Mouse (Mus musculus): ENCODE results near the gene Olfr693. TPM values are rescaled to one million over a fixed set of nuclear protein-coding genes. Genes with fewer than 3 reads are reported as not detected.
"Not testable (repeated sequence)": the region's sequence is repeated elsewhere in the genome, so short reads cannot be mapped to it uniquely, and the experiment has no call there.

The Olfr693 gene
- not detected in 2 replicates for polyA plus RNA-seq (2014; fragmentation: Nextera tagmentation; extraction: Ambion mirVana)

DNA sequence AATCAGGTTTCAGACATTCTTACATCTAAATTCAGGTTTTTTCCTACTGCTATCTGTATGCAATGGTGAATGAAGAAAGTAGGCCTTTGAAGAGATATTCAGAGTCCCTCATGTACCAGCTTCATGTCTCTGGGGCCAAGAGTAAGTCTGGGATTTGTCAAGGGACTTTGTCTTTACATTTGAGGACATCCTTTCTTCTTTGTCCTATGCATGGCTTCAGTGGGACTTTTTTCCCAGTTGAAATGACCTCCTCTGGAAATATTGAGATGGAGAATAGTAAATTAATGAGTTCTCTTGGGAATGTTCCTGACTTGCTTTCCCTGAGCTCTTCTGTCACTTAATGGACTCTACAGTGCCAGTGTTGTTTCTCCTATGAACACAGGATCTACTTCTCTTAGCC, at the start of gene Olfr693:
TSS of gene Olfr693 (minus strand) at position 101 of the 400 bp plus-strand sequence.
- no peaks in the 10 kb centered on the region for H3K4me1 ChIP-seq (ENCODE audit: control insufficient read depth, insufficient read depth, low read length)
- no peak within 1 kb of the TSS for H3K27ac ChIP-seq (ENCODE audit: low read length)
- no peaks in the 10 kb centered on the region for H3K27me3 ChIP-seq (ENCODE audit: control insufficient read depth, insufficient read depth, low read length)
- no peak within 1 kb of the TSS for H3K4me3 ChIP-seq (ENCODE audit: low read depth, low read length)
- ATAC-seq (ENCODE audit: insufficient number of reproducible peaks, insufficient read depth, low FRiP score, low read depth): no peak
- H3K9me3 ChIP-seq (ENCODE audit: control insufficient read depth, low read depth, low read length): no peaks in the 10 kb centered on the region
- no peak within 1 kb of the TSS for H3K9ac ChIP-seq (replicated peaks; ENCODE audit: low read depth, low read length)
- no peaks in the 10 kb centered on the region for H3K36me3 ChIP-seq (ENCODE audit: control insufficient read depth, insufficient read depth, low read length)
- no peak within 1 kb of the TSS for H3K4me2 ChIP-seq (replicated peaks; ENCODE audit: low read depth, low read length)

- not testable (repeated sequence) for ATAC-seq (ENCODE audit: insufficient number of reproducible peaks, insufficient read depth, low FRiP score, low read depth); H3K27ac ChIP-seq (ENCODE audit: low read length); H3K27me3 ChIP-seq (ENCODE audit: control insufficient read depth, insufficient read depth, low read length); H3K4me3 ChIP-seq (ENCODE audit: low read depth, low read length); H3K9ac ChIP-seq (replicated peaks; ENCODE audit: low read depth, low read length); H3K36me3 ChIP-seq (ENCODE audit: control insufficient read depth, insufficient read depth, low read length); H3K4me2 ChIP-seq (replicated peaks; ENCODE audit: low read depth, low read length); H3K4me1 ChIP-seq (ENCODE audit: control insufficient read depth, insufficient read depth, low read length); H3K9me3 ChIP-seq (ENCODE audit: control insufficient read depth, low read depth, low read length)
- 85% methylated on average over 2 of the region's 2 CpGs for WGBS
Observed at GRCm38 (mm10) chr7:106725654-106726053, 45.3 kb upstream of the Olfr693 start.

DNA sequence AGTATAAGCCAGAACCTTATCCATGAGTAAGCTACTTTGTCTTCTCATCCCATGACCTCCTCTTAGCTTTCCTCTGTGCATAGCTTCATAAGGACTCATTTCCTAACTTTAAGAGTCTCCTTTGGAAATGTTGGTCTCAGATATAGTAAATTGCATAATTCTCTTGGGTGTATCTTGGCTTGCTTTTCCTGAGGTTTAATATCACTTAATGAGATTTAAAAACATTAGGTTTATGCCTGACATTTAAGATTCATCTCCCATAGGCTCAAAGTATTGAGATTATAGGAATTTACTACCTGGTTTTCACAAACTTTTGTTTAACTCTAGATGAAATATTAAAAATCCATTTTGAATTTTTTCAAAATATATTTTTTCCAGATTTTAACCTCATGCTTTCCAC, 35.9 kb upstream of the Olfr693 start, which contains the start of gene Olfr695:
TSS of gene Olfr695 (minus strand) at position 101 of the 400 bp plus-strand sequence.
- ATAC-seq (ENCODE audit: insufficient number of reproducible peaks, insufficient read depth, low FRiP score, low read depth): no peak
- H3K36me3 ChIP-seq (ENCODE audit: control insufficient read depth, insufficient read depth, low read length): no peaks in the 10 kb centered on the region
- no peak within 1 kb of the TSS for H3K9ac ChIP-seq (replicated peaks; ENCODE audit: low read depth, low read length)
- no peaks in the 10 kb centered on the region for H3K4me1 ChIP-seq (ENCODE audit: control insufficient read depth, insufficient read depth, low read length)
- H3K4me3 ChIP-seq (ENCODE audit: low read depth, low read length): no peak within 1 kb of the TSS
- no peak within 1 kb of the TSS for H3K4me2 ChIP-seq (replicated peaks; ENCODE audit: low read depth, low read length)
- H3K27me3 ChIP-seq (ENCODE audit: control insufficient read depth, insufficient read depth, low read length): no peaks in the 10 kb centered on the region
- H3K27ac ChIP-seq (ENCODE audit: low read length): no peak within 1 kb of the TSS
- H3K9me3 ChIP-seq (ENCODE audit: control insufficient read depth, low read depth, low read length): no peaks in the 10 kb centered on the region

DNA sequence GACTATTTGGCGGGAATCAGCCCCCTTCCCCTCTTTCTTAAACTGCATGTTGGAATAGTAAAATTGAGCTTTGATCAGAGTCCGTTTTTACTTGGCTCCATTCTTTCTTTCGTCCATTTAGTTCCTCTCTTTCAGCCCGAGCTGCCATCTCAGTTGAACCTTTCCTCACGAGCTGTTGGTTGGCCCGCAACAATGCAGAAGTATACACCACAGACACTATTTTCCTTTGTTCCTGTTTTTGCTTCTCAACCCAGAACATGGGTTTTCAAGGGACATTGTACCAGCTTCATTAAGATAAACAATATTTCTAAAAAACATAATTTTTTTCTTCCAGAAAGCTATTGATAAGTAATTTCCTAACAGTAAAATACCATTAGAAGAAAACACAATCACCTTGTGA, 31.1 kb upstream of the Olfr693 start:
- no peak for ATAC-seq (ENCODE audit: insufficient number of reproducible peaks, insufficient read depth, low FRiP score, low read depth)
- H3K9me3 ChIP-seq (ENCODE audit: control insufficient read depth, low read depth, low read length): no peaks in the 10 kb centered on the region
- H3K27me3 ChIP-seq (ENCODE audit: control insufficient read depth, insufficient read depth, low read length): no peaks in the 10 kb centered on the region
- 80% methylated on average over 6 of the region's 6 CpGs for WGBS
- H3K27ac ChIP-seq (ENCODE audit: low read length): no peak overlapping the region
- H3K9ac ChIP-seq (replicated peaks; ENCODE audit: low read depth, low read length): no peak overlapping the region
- no peak overlapping the region for H3K4me3 ChIP-seq (ENCODE audit: low read depth, low read length)
- H3K4me2 ChIP-seq (replicated peaks; ENCODE audit: low read depth, low read length): no peak overlapping the region
- H3K36me3 ChIP-seq (ENCODE audit: control insufficient read depth, insufficient read depth, low read length): no peaks in the 10 kb centered on the region
- H3K4me1 ChIP-seq (ENCODE audit: control insufficient read depth, insufficient read depth, low read length): no peaks in the 10 kb centered on the region

- H3K4me2 ChIP-seq (replicated peaks; ENCODE audit: low read depth, low read length); H3K9ac ChIP-seq (replicated peaks; ENCODE audit: low read depth, low read length); ATAC-seq (ENCODE audit: insufficient number of reproducible peaks, insufficient read depth, low FRiP score, low read depth); H3K36me3 ChIP-seq (ENCODE audit: control insufficient read depth, insufficient read depth, low read length); H3K4me3 ChIP-seq (ENCODE audit: low read depth, low read length); H3K4me1 ChIP-seq (ENCODE audit: control insufficient read depth, insufficient read depth, low read length); H3K27me3 ChIP-seq (ENCODE audit: control insufficient read depth, insufficient read depth, low read length); H3K27ac ChIP-seq (ENCODE audit: low read length); H3K9me3 ChIP-seq (ENCODE audit: control insufficient read depth, low read depth, low read length): not testable (repeated sequence)
- WGBS: 88% methylated on average over 10 of the region's 10 CpGs
Observed at GRCm38 (mm10) chr7:106707705-106708104, 27.3 kb upstream of the Olfr693 start.

- Histone ChIP-seq H3K27me3 (ENCODE audit: control insufficient read depth, insufficient read depth, low read length) (no peaks in the 10 kb centered on the region), H3K4me3 (ENCODE audit: low read depth, low read length) (no peak overlapping the region)
- 77% methylated on average over 1 of the region's 1 CpGs for WGBS
Observed at GRCm38 (mm10) chr7:106696891-106697290, 16.5 kb upstream of the Olfr693 start.

GRCm38 (mm10) chr7:106692976-106693375, 12.6 kb upstream of the Olfr693 start:
- Histone ChIP-seq H3K4me3 (ENCODE audit: low read depth, low read length) (no peak overlapping the region), H3K27ac (ENCODE audit: low read length) (no peak overlapping the region), H3K36me3 (ENCODE audit: control insufficient read depth, insufficient read depth, low read length) (no peaks in the 10 kb centered on the region), H3K27me3 (ENCODE audit: control insufficient read depth, insufficient read depth, low read length) (no peaks in the 10 kb centered on the region), H3K9ac (replicated peaks; ENCODE audit: low read depth, low read length) (no peak overlapping the region), H3K4me1 (ENCODE audit: control insufficient read depth, insufficient read depth, low read length) (no peaks in the 10 kb centered on the region), H3K9me3 (ENCODE audit: control insufficient read depth, low read depth, low read length) (no peaks in the 10 kb centered on the region), H3K4me2 (replicated peaks; ENCODE audit: low read depth, low read length) (no peak overlapping the region)
- 90% methylated on average over 3 of the region's 3 CpGs for WGBS
- ATAC-seq (ENCODE audit: insufficient number of reproducible peaks, insufficient read depth, low FRiP score, low read depth): no peak

More at GRCm38 (mm10) chr7:106696891-106697290, 16.5 kb upstream of the Olfr693 start:
- no peak for ATAC-seq (ENCODE audit: insufficient number of reproducible peaks, insufficient read depth, low FRiP score, low read depth)
- Histone ChIP-seq H3K27ac (ENCODE audit: low read length) (no peak overlapping the region), H3K36me3 (ENCODE audit: control insufficient read depth, insufficient read depth, low read length) (no peaks in the 10 kb centered on the region), H3K4me2 (replicated peaks; ENCODE audit: low read depth, low read length) (no peak overlapping the region), H3K9ac (replicated peaks; ENCODE audit: low read depth, low read length) (no peak overlapping the region), H3K9me3 (ENCODE audit: control insufficient read depth, low read depth, low read length) (no peaks in the 10 kb centered on the region), H3K4me1 (ENCODE audit: control insufficient read depth, insufficient read depth, low read length) (no peaks in the 10 kb centered on the region)

GRCm38 (mm10) chr7:106691714-106692113, 11.3 kb upstream of the Olfr693 start, which contains the start of gene Olfr694:
TSS of gene Olfr694 (minus strand) at chr7:106691814.
- no peaks in the 10 kb centered on the region for H3K27me3 ChIP-seq (ENCODE audit: control insufficient read depth, insufficient read depth, low read length)
- no peaks in the 10 kb centered on the region for H3K4me1 ChIP-seq (ENCODE audit: control insufficient read depth, insufficient read depth, low read length)
- H3K4me3 ChIP-seq (ENCODE audit: low read depth, low read length): no peak within 1 kb of the TSS
- ATAC-seq (ENCODE audit: insufficient number of reproducible peaks, insufficient read depth, low FRiP score, low read depth): no peak
- H3K27ac ChIP-seq (ENCODE audit: low read length): no peak within 1 kb of the TSS
- no peak within 1 kb of the TSS for H3K4me2 ChIP-seq (replicated peaks; ENCODE audit: low read depth, low read length)
- H3K36me3 ChIP-seq (ENCODE audit: control insufficient read depth, insufficient read depth, low read length): no peaks in the 10 kb centered on the region
- no peaks in the 10 kb centered on the region for H3K9me3 ChIP-seq (ENCODE audit: control insufficient read depth, low read depth, low read length)
- no peak within 1 kb of the TSS for H3K9ac ChIP-seq (replicated peaks; ENCODE audit: low read depth, low read length)
- 91% methylated on average over 1 of the region's 1 CpGs for whole genome bisulfite sequencing

DNA sequence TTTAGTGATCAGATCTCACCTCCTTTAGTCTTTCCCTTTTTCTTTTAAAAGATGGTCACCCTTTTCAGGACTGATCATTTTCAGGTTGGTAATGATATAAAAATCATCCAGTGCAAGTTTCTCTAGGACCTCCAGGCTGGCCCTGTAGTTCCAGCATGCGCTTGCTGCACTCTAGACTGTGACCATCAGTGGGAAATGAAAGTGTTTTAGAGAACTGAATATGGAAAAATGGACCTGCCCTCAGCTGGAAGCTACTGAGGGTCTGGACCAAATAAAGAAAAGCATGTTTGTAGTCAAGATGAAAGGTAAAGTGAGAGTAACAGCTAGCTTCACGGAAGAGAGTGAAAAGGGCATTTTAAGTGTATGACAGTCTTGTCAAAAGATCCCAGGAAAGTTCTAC, 5.0 kb upstream of the Olfr693 start:
- no peak overlapping the region for H3K9ac ChIP-seq (replicated peaks; ENCODE audit: low read depth, low read length)
- no peak overlapping the region for H3K27ac ChIP-seq (ENCODE audit: low read length)
- no peak for ATAC-seq (ENCODE audit: insufficient number of reproducible peaks, insufficient read depth, low FRiP score, low read depth)
- H3K4me3 ChIP-seq (ENCODE audit: low read depth, low read length): no peak overlapping the region
- H3K4me1 ChIP-seq (ENCODE audit: control insufficient read depth, insufficient read depth, low read length): no peaks in the 10 kb centered on the region
- no peaks in the 10 kb centered on the region for H3K9me3 ChIP-seq (ENCODE audit: control insufficient read depth, low read depth, low read length)
- H3K27me3 ChIP-seq (ENCODE audit: control insufficient read depth, insufficient read depth, low read length): no peaks in the 10 kb centered on the region
- H3K36me3 ChIP-seq (ENCODE audit: control insufficient read depth, insufficient read depth, low read length): no peaks in the 10 kb centered on the region
- 83% methylated on average over 2 of the region's 2 CpGs for WGBS
- H3K4me2 ChIP-seq (replicated peaks; ENCODE audit: low read depth, low read length): no peak overlapping the region

Measured in stomach, embryonic 14.5 days (tissue).